Comparison of ENCODE assay signal across 22 mouse cellular contexts in genomic region chr15:79417379-79417778, GRCm38 (mm10). TPM values are rescaled to one million over a fixed set of nuclear protein-coding genes. Genes with fewer than 3 reads are reported as not detected.
DNase-seq lines count a peak whose midpoint lies in the region; ATAC-seq and TF ChIP-seq lines count a peak whose summit lies in the region.
"Had no signal": no experiment of that assay in that cellular context is flagged by ENCODE, and none has a peak within 500 bp of the region (broad histone marks: within the 10 kb centered on the region; RNA-seq: fewer than 3 reads in every experiment).

No protein-coding gene starts in this region.

- no peak for TF ChIP-seq EP300 in ES-Bruce4 (IDR thresholded peaks at IDR 0.05; ENCODE audit: insufficient read depth, low read depth, low read length)

- H3K4me3 ChIP-seq in limb, embryonic 11.5 days (ENCODE audit: low read depth, low read length): no peak overlapping the region
- H3K4me3 ChIP-seq in limb, embryonic 10.5 days: no peak overlapping the region
- no peak overlapping the region for H3K4me3 ChIP-seq in ES-Bruce4 (ENCODE audit: low read depth, low read length)
- H3K4me3 ChIP-seq: embryonic facial prominence, embryonic 15.5 days; erythroblast, embryonic 14.5 days; forebrain, embryonic 10.5 days; forebrain, embryonic 15.5 days; heart, adult 2 months; heart, embryonic 15.5 days had no signal

- no peak overlapping the region for H3K9ac ChIP-seq in limb, embryonic 11.5 days (ENCODE audit: low read length)
- no peak overlapping the region for H3K9ac ChIP-seq in ES-Bruce4 (ENCODE audit: low read depth, poor library complexity, severe bottlenecking)
- H3K9ac ChIP-seq: embryonic facial prominence, embryonic 15.5 days; forebrain, embryonic 15.5 days; heart, embryonic 15.5 days; hindbrain, embryonic 14.5 days had no signal

- no peak overlapping the region for H3K4me2 ChIP-seq in limb, embryonic 11.5 days (ENCODE audit: low read depth, severe bottlenecking)
- H3K4me2 ChIP-seq: embryonic facial prominence, embryonic 15.5 days; forebrain, embryonic 15.5 days; heart, embryonic 11.5 days; heart, embryonic 15.5 days; hindbrain, embryonic 14.5 days had no signal

- no peak for TF ChIP-seq POLR2A in ES-Bruce4 (IDR thresholded peaks at IDR 0.05; ENCODE audit: insufficient read depth, low read length)

- peaks cover 27% of the 10 kb centered on the region for H3K36me3 ChIP-seq in limb, embryonic 11.5 days (ENCODE audit: control insufficient read depth, insufficient read depth, low read length)
- peaks cover 62% of the 10 kb centered on the region for H3K36me3 ChIP-seq in limb, embryonic 10.5 days
- peaks cover 5% of the 10 kb centered on the region for H3K36me3 ChIP-seq in ES-Bruce4 (ENCODE audit: control insufficient read depth, insufficient read depth, low read length, poor library complexity, severe bottlenecking)
- H3K36me3 ChIP-seq: G1E had no signal

- 0 out of 2 replicates have a peak overlapping the region, but pooled peaks have one; percentile 8 for H3K27ac ChIP-seq in limb, embryonic 11.5 days (replicated peaks; ENCODE audit: low read depth, low read length)
- H3K27ac ChIP-seq in limb, embryonic 10.5 days: no peak overlapping the region
- peak overlapping the region; percentile 82 for H3K27ac ChIP-seq in ES-Bruce4 (ENCODE audit: insufficient read depth, low read length)
- H3K27ac ChIP-seq: embryonic facial prominence, embryonic 15.5 days; forebrain, embryonic 10.5 days; forebrain, embryonic 15.5 days; heart, adult 2 months; heart, embryonic 15.5 days; hindbrain, embryonic 14.5 days had no signal

- H3K9me3 ChIP-seq in limb, embryonic 11.5 days (ENCODE audit: control insufficient read depth, low read length): no peaks in the 10 kb centered on the region
- H3K9me3 ChIP-seq in limb, embryonic 10.5 days (replicated peaks): no peaks in the 10 kb centered on the region
- H3K9me3 ChIP-seq in ES-Bruce4 (replicated peaks; ENCODE audit: control insufficient read depth, insufficient read depth, low read length, poor library complexity, severe bottlenecking): no peaks in the 10 kb centered on the region
- H3K9me3 ChIP-seq: embryonic facial prominence, embryonic 15.5 days; forebrain, embryonic 10.5 days; forebrain, embryonic 15.5 days; G1E; heart, embryonic 15.5 days had no signal

- intact Hi-C loops in gastrocnemius, postnatal 14 days (cut with DNase I; ENCODE audit: low total_unique reads): no loop called here

- no peak for ATAC-seq in limb, embryonic 11.5 days (ENCODE audit: insufficient number of reproducible peaks, low FRiP score, low TSS enrichment, low read depth)
- ATAC-seq: forebrain, embryonic 15.5 days had no signal

- WGBS in limb, embryonic 11.5 days: 94% methylated on average over 3 of the region's 3 CpGs
- WGBS in limb, embryonic 10.5 days: 97% methylated on average over 3 of the region's 3 CpGs

- peak; percentile 77 for DNase-seq in gastrocnemius, adult 18-20 months (ENCODE audit: low spot score)
- DNase-seq in gastrocnemius, postnatal 14 days: no peak
- no peak for DNase-seq in limb, embryonic 11.5 days (ENCODE audit: low spot score)
- DNase-seq in limb, embryonic 10.5 days (ENCODE audit: low spot score): no peak
- DNase-seq in skeletal muscle tissue, adult 2 months (ENCODE audit: low read depth, low spot score): peak; percentile 80
- no peak for DNase-seq in layer of hippocampus, adult 11-12 months (ENCODE audit: low spot score)
- DNase-seq: adrenal gland, adult 8-10 months; adrenal gland, postnatal 36 days; cerebellum, adult 2 months; cerebellum, postnatal 10 days; embryo, embryonic 11 days; heart, adult 2 months; heart, postnatal 14 days had no signal

- TF ChIP-seq CTCF in ES-Bruce4 (IDR thresholded peaks at IDR 0.05; ENCODE audit: low read depth, low read length): no peak

- H3K4me1 ChIP-seq in limb, embryonic 11.5 days (ENCODE audit: control insufficient read depth, insufficient read depth, low read length): no peaks in the 10 kb centered on the region
- H3K4me1 ChIP-seq in limb, embryonic 10.5 days: peaks cover 18% of the 10 kb centered on the region
- H3K4me1 ChIP-seq in ES-Bruce4 (ENCODE audit: control insufficient read depth, insufficient read depth, low read length): peaks cover 12% of the 10 kb centered on the region
- H3K4me1 ChIP-seq: forebrain, embryonic 10.5 days; forebrain, embryonic 15.5 days had no signal

- H3K27me3 ChIP-seq in limb, embryonic 11.5 days (ENCODE audit: control insufficient read depth, insufficient read depth, low read length): no peaks in the 10 kb centered on the region
- H3K27me3 ChIP-seq in limb, embryonic 10.5 days (ENCODE audit: low read depth, poor library complexity, severe bottlenecking): no peaks in the 10 kb centered on the region
- H3K27me3 ChIP-seq in ES-Bruce4 (ENCODE audit: control insufficient read depth, insufficient read depth, low read length, poor library complexity, severe bottlenecking): no peaks in the 10 kb centered on the region
- H3K27me3 ChIP-seq: embryonic facial prominence, embryonic 15.5 days; forebrain, embryonic 15.5 days; heart, embryonic 15.5 days had no signal

RNA-seq across cellular contexts. Expression of gene Tmem184b, which starts 14.0 kb away (rescaled TPM):
- total RNA-seq in gastrocnemius, adult 18-20 months (2021): 10 to 100 TPM; 23.6 to 31.2 TPM
- total RNA-seq in gastrocnemius, postnatal 14 days (2021): 10 to 100 TPM; 31.5 to 32.6 TPM
- polyA plus RNA-seq in limb, embryonic 11.5 days (2014; fragmentation: Nextera tagmentation; extraction: Ambion mirVana): 50.4 and 59.7 TPM in 2 replicates
- polyA plus RNA-seq in limb, embryonic 10.5 days (2016; fragmentation: Nextera tagmentation; extraction: Ambion mirVana): 63.5 and 74.8 TPM in 2 replicates
- 50.7 and 59.6 TPM in 2 replicates for polyA plus RNA-seq in ES-Bruce4 (2011; ENCODE audit: insufficient read depth, insufficient read length, low read depth, missing spikeins)

RNA-seq across cellular contexts. Expression of gene Csnk1e, which starts 38.0 kb away (rescaled TPM):
- total RNA-seq in gastrocnemius, adult 18-20 months (2021): 10 to 100 TPM; 45.4 to 48.0 TPM
- total RNA-seq in gastrocnemius, postnatal 14 days (2021): 10 to 100 TPM; 46.6 to 46.7 TPM
- 149 and 156 TPM in 2 replicates for polyA plus RNA-seq in limb, embryonic 11.5 days (2014; fragmentation: Nextera tagmentation; extraction: Ambion mirVana)
- polyA plus RNA-seq in limb, embryonic 10.5 days (2016; fragmentation: Nextera tagmentation; extraction: Ambion mirVana): 152 and 170 TPM in 2 replicates
- polyA plus RNA-seq in ES-Bruce4 (2011; ENCODE audit: insufficient read depth, insufficient read length, low read depth, missing spikeins): 113 and 116 TPM in 2 replicates
- polyA plus RNA-seq: G1E had no signal

Comparison
In these comparisons a context has a peak if more than half of its experiments do, and no peak if none do; other contexts are left out.
1. DNase-seq: peak in gastrocnemius, adult 18-20 months (single experiment) and skeletal muscle tissue, adult 2 months (single experiment); none in gastrocnemius, postnatal 14 days (single experiment), limb, embryonic 11.5 days (single experiment), limb, embryonic 10.5 days (single experiment) and layer of hippocampus, adult 11-12 months (single experiment).